Mouse (Mus musculus): Measurements from ENCODE around the gene Proser1. TPM values are rescaled to one million over a fixed set of nuclear protein-coding genes. Genes with fewer than 3 reads are reported as not detected.

Proser1 gene
- polyA plus RNA-seq, 1 experiment: 5.5 TPM

DNA sequence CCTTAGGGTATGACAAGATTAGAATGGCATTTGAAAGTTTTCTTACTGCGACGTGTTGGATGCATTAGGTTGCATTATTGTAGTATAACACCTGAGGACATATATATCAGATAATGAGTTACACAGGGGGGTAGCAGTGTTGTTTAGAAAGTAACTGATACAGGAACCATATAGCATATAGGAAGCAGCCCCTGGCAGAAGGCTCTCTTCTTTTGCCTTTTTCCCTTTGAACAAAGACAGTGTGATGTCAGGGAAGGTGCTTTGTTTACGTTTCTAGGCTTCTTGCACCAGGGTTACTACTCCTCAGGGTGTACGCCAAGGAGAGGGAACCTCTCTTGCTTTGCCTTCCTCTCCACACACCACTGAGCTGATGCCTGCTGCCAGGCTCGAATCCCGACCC is 24.9 kb downstream of the Proser1 start, which contains the start of gene Stoml3:
TSS of gene Stoml3 (plus strand) at position 301 of the 400 bp plus-strand sequence.
- H3K4me3 ChIP-seq (ENCODE audit: insufficient read depth, poor library complexity, severe bottlenecking): no peak within 1 kb of the TSS
- no peaks in the 10 kb centered on the region for H3K36me3 ChIP-seq (ENCODE audit: control insufficient read depth, insufficient read depth)
- no peaks in the 10 kb centered on the region for H3K79me2 ChIP-seq (ENCODE audit: control insufficient read depth, insufficient read depth)
- H3K27me3 ChIP-seq (ENCODE audit: control insufficient read depth, insufficient read depth, insufficient read length): peaks cover 3% of the 10 kb centered on the region
- H3ac ChIP-seq (ENCODE audit: control insufficient read depth, insufficient read length, low read depth): no peak within 1 kb of the TSS
- no peaks in the 10 kb centered on the region for H3K79me3 ChIP-seq (ENCODE audit: low read depth)
- TF ChIP-seq MYOD1 (IDR thresholded peaks at IDR 0.05; ENCODE audit: control insufficient read depth, insufficient read length, low read depth) (no peak), CEBPB (IDR thresholded peaks at IDR 0.05; ENCODE audit: low read depth) (no peak), MYOG (IDR thresholded peaks at IDR 0.05; ENCODE audit: control insufficient read depth, extremely low read depth, insufficient read length) (no peak), FOSL1 (IDR thresholded peaks at IDR 0.05; ENCODE audit: insufficient read depth, low read length, poor library complexity, severe bottlenecking) (no peak), MAX (IDR thresholded peaks at IDR 0.05) (no peak), USF1 (IDR thresholded peaks at IDR 0.05; ENCODE audit: low read depth) (no peak), CTCF (IDR thresholded peaks at IDR 0.05; ENCODE audit: control insufficient read depth, insufficient read depth, insufficient read length) (no peak)

DNA sequence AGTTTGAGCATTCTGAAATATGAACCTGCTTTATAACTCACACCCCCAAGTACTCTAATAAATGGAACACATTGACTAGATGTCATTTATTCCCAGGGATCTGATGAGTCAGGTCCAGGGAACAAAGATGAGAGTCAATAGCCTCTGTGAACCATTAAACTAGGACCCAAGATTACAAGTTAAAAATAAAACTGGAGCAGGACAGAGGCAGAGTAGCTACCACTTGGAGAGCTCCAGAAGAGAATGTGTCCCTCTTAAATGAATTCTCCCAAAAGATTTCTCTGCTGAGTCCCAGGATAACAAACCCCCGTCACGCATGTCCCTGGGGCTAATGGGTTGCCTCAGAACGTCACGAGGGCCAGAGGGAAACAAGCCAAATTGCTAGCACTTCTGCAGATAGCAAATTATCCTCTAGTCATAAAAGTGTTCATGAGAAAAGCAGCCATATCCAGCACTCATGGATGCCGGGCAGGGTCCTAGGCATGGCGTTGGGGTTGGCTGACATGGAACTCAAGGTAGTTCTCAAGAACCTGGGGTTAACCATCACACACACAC is 35.0 kb downstream of the Proser1 start:
- Histone ChIP-seq H3K36me3 (ENCODE audit: control insufficient read depth, insufficient read depth) (no peaks in the 10 kb centered on the region), H3ac (ENCODE audit: control insufficient read depth, insufficient read length, low read depth) (no peak overlapping the region), H3K27me3 (ENCODE audit: control insufficient read depth, insufficient read depth, insufficient read length) (peaks cover 10% of the 10 kb centered on the region), H3K79me2 (ENCODE audit: control insufficient read depth, insufficient read depth) (no peaks in the 10 kb centered on the region), H3K79me3 (ENCODE audit: low read depth) (no peaks in the 10 kb centered on the region), H3K4me3 (ENCODE audit: insufficient read depth, poor library complexity, severe bottlenecking) (no peak overlapping the region)
- TF ChIP-seq MAX (IDR thresholded peaks at IDR 0.05) (no peak), MYOD1 (IDR thresholded peaks at IDR 0.05; ENCODE audit: control insufficient read depth, insufficient read length, low read depth) (no peak), MYOG (IDR thresholded peaks at IDR 0.05; ENCODE audit: control insufficient read depth, extremely low read depth, insufficient read length) (no peak), FOSL1 (IDR thresholded peaks at IDR 0.05; ENCODE audit: insufficient read depth, low read length, poor library complexity, severe bottlenecking) (no peak), CTCF (IDR thresholded peaks at IDR 0.05; ENCODE audit: control insufficient read depth, insufficient read depth, insufficient read length) (no peak), USF1 (IDR thresholded peaks at IDR 0.05; ENCODE audit: low read depth) (no peak)

DNA sequence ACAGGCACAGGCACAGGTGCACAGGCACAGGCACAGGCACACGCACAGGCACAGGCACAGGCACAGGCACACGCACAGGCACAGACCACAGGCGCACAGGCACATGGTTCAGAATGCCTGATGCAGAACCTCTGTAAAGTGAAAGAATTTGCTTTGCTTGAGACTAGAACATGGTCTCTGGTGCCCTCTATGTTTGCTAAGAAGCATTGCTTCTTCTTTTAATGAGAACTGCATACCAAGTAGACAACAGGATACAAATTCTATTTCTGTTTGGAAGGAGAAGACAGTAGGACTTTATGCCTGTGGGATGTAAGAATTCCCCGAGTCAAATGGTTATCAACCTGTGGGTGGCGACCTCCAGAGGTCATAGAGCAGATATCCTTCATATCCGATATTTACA is 39.0 kb downstream of the Proser1 start:
- Histone ChIP-seq H3K36me3 (ENCODE audit: control insufficient read depth, insufficient read depth) (no peaks in the 10 kb centered on the region), H3K79me3 (ENCODE audit: low read depth) (no peaks in the 10 kb centered on the region), H3K27me3 (ENCODE audit: control insufficient read depth, insufficient read depth, insufficient read length) (peaks cover 14% of the 10 kb centered on the region), H3K4me3 (ENCODE audit: insufficient read depth, poor library complexity, severe bottlenecking) (no peak overlapping the region), H3K79me2 (ENCODE audit: control insufficient read depth, insufficient read depth) (no peaks in the 10 kb centered on the region), H3ac (ENCODE audit: control insufficient read depth, insufficient read length, low read depth) (no peak overlapping the region)
- TF ChIP-seq MYOD1 (IDR thresholded peaks at IDR 0.05; ENCODE audit: control insufficient read depth, insufficient read length, low read depth) (no peak), CTCF (IDR thresholded peaks at IDR 0.05; ENCODE audit: control insufficient read depth, insufficient read depth, insufficient read length) (no peak), MAX (IDR thresholded peaks at IDR 0.05) (no peak), FOSL1 (IDR thresholded peaks at IDR 0.05; ENCODE audit: insufficient read depth, low read length, poor library complexity, severe bottlenecking) (no peak), USF1 (IDR thresholded peaks at IDR 0.05; ENCODE audit: low read depth) (no peak)

DNA sequence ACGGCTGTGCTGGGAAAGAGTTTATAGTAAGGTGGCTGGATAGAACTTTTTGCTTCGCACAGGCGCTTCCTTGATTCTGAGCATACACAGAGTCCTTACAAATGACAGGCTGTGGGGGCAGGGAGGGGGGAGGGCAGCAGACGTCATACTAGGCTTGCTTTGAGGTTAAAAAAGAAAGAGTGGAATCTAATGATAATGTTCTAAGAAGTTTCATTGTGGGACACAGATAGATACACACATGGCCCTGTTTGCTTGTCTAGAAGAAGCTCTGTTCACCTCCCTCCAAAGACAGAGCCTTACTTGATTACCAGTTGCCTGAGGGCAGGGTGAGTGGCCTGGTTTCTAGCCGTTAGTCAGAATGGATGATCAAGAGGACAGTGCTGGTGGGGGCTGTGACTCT is 49.6 kb downstream of the Proser1 start:
- Histone ChIP-seq H3ac (ENCODE audit: control insufficient read depth, insufficient read length, low read depth) (no peak overlapping the region), H3K27me3 (ENCODE audit: control insufficient read depth, insufficient read depth, insufficient read length) (peaks cover 11% of the 10 kb centered on the region), H3K4me3 (ENCODE audit: insufficient read depth, poor library complexity, severe bottlenecking) (no peak overlapping the region), H3K36me3 (ENCODE audit: control insufficient read depth, insufficient read depth) (no peaks in the 10 kb centered on the region), H3K79me2 (ENCODE audit: control insufficient read depth, insufficient read depth) (no peaks in the 10 kb centered on the region), H3K79me3 (ENCODE audit: low read depth) (no peaks in the 10 kb centered on the region)
- TF ChIP-seq CEBPB (IDR thresholded peaks at IDR 0.05; ENCODE audit: low read depth): no peak

DNA sequence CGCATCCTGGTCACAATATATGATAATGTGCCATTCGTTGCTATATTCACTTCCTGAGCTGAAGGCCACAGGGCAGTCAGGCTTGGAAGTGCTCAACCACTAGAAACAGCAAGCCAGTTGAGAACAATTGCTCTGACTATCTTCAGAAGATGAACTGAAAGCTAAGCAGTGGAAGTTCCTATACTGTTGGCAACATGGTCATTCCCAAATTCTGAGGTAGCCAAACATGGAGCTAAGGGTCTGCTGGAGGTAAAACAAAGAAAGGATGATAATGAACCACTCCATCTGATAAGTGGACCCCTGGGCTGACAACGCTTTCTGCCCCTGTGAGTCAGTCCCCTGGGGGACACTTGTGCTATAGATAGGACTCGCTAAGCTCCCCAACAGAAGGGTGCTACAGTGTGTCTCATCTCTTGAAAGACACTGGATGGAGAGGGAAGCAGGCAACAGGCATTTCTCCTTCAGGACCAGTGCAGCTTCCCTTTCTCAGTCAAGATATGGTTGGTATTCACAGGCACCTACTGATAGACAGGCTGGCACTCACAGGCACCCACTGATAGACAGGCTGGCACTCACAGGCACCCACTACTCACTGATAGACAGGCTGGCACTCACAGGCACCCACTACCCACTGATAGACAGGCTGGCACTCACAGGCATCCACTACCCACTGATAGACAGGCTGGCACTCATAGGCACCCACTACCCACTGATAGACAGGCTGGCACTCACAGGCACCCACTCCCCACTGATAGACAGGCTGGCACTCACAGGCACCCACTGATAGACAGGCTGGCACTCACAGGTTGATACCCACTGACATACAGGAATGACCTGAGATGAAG is 51.0 kb downstream of the Proser1 start:
- Histone ChIP-seq H3K27me3 (ENCODE audit: control insufficient read depth, insufficient read depth, insufficient read length) (peaks cover 11% of the 10 kb centered on the region), H3K36me3 (ENCODE audit: control insufficient read depth, insufficient read depth) (no peaks in the 10 kb centered on the region), H3K79me2 (ENCODE audit: control insufficient read depth, insufficient read depth) (no peaks in the 10 kb centered on the region), H3K4me3 (ENCODE audit: insufficient read depth, poor library complexity, severe bottlenecking) (no peak overlapping the region), H3ac (ENCODE audit: control insufficient read depth, insufficient read length, low read depth) (no peak overlapping the region), H3K79me3 (ENCODE audit: low read depth) (no peaks in the 10 kb centered on the region)
- TF ChIP-seq USF1 (IDR thresholded peaks at IDR 0.05; ENCODE audit: low read depth): no peak
- TF ChIP-seq MAX (IDR thresholded peaks at IDR 0.05): no peak
- TF ChIP-seq CTCF (IDR thresholded peaks at IDR 0.05; ENCODE audit: control insufficient read depth, insufficient read depth, insufficient read length): no peak
- TF ChIP-seq CEBPB (IDR thresholded peaks at IDR 0.05; ENCODE audit: low read depth): no peak
- no peak for TF ChIP-seq MYOG (IDR thresholded peaks at IDR 0.05; ENCODE audit: control insufficient read depth, extremely low read depth, insufficient read length)
- TF ChIP-seq MYOD1 (IDR thresholded peaks at IDR 0.05; ENCODE audit: control insufficient read depth, insufficient read length, low read depth): no peak
- no peak for TF ChIP-seq FOSL1 (IDR thresholded peaks at IDR 0.05; ENCODE audit: insufficient read depth, low read length, poor library complexity, severe bottlenecking)

- no peak overlapping the region for H3ac ChIP-seq (ENCODE audit: control insufficient read depth, insufficient read length, low read depth)
- H3K79me3 ChIP-seq (ENCODE audit: low read depth): no peaks in the 10 kb centered on the region
- no peaks in the 10 kb centered on the region for H3K79me2 ChIP-seq (ENCODE audit: control insufficient read depth, insufficient read depth)
- H3K27me3 ChIP-seq (ENCODE audit: control insufficient read depth, insufficient read depth, insufficient read length): peaks cover 12% of the 10 kb centered on the region
- H3K4me3 ChIP-seq (ENCODE audit: insufficient read depth, poor library complexity, severe bottlenecking): no peak overlapping the region
- TF ChIP-seq CTCF (IDR thresholded peaks at IDR 0.05; ENCODE audit: control insufficient read depth, insufficient read depth, insufficient read length) (no peak), FOSL1 (IDR thresholded peaks at IDR 0.05; ENCODE audit: insufficient read depth, low read length, poor library complexity, severe bottlenecking) (no peak)
- H3K36me3 ChIP-seq (ENCODE audit: control insufficient read depth, insufficient read depth): no peaks in the 10 kb centered on the region
These were observed 59.3 kb downstream of the Proser1 start for GRCm38 (mm10) chr3:53522794-53523193.
